Mouse (Mus musculus) lung, postnatal 25 days (tissue): Measurements from ENCODE around the gene Zfp973.
"Not testable (repeated sequence)": the region's sequence is repeated elsewhere in the genome, so short reads cannot be mapped to it uniquely, and the experiment has no call there.

Source experiments
- DNase-seq: peaks from one replicate; pipeline ENCODE4 v3.0.0; 2022; ENCODE audit warnings: low spot score

Gene Zfp973

GRCm38 (mm10) chr2:176670222-176670621 is at the start of gene Zfp973:
Zfp973 (plus strand) TSS chr2:176670522.
- not testable (repeated sequence) for DNase-seq

- not testable (repeated sequence) for DNase-seq
Observed at GRCm38 (mm10) chr2:176636244-176636643, 34.1 kb upstream of the Zfp973 start, which contains the start of gene Gm14308. Gm14308 (minus strand) TSS chr2:176636344.

GRCm38 (mm10) chr2:176708051-176708450 is 37.7 kb downstream of the Zfp973 start, which contains the start of gene Gm14305:
Gm14305 (plus strand) TSS chr2:176708328.
- peak; percentile 14 for DNase-seq
